Mouse (Mus musculus): Measurements from ENCODE around the gene Ifngr2.

DNA sequence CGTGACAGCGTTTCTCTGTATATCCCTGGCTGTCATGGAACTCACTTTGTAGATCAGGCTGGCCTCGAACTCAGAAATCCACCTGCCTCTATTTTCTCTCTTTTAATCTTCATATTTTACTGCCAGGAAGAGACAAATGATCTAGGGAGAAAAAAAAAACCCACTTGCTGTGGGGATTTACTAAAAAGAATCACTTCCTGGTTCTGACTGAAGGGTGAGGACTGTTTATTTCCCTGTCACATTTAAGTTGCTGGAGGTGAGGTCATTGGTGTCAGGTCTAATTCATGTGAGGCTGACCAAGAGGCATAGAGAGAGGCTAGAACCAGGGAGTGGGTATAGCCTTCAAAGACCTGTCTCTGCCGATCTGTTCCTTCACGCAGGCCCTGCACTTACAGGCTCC, 2.7 kb downstream of the Ifngr2 start:
- TF ChIP-seq CHD2 (IDR thresholded peaks at IDR 0.05; ENCODE audit: low read depth, low read length) (no peak), ZC3H11A (IDR thresholded peaks at IDR 0.05; ENCODE audit: borderline replicate concordance, low read depth, low read length) (no peak), MAFK (IDR thresholded peaks at IDR 0.05; ENCODE audit: insufficient read depth, low read depth, low read length) (no peak)

Data from ES-E14 (cell line).